Mouse (Mus musculus) myocyte (in vitro differentiated cells): ENCODE measurements around the gene Cox7a2.

Experiments used
- CEBPB ChIP-seq: IDR thresholded peaks from 2 replicates; pipeline ENCODE4 v1.6.1; 2011; ENCODE audit warnings: mild to moderate bottlenecking, moderate library complexity; ENCODE audit not compliant: poor library complexity, insufficient read depth, severe bottlenecking
- E2F4 ChIP-seq: IDR thresholded peaks from one replicate; pipeline ENCODE4 v1.6.1; 2011; ENCODE audit warnings: mild to moderate bottlenecking, control low read depth, moderate library complexity; ENCODE audit not compliant: insufficient read depth
- MAX ChIP-seq: IDR thresholded peaks from one replicate; pipeline ENCODE4 v1.6.1; 2011; ENCODE audit warnings: low read depth, mild to moderate bottlenecking, control low read depth
- MYOD1 ChIP-seq, 3 experiments: IDR thresholded peaks; one replicate each; pipeline ENCODE4 v1.6.1; 2011; ENCODE audit warnings: control low read depth in 2 of 3, low read depth in 2 of 3, mild to moderate bottlenecking in 2 of 3, moderate library complexity in 1 of 3; ENCODE audit not compliant: insufficient read length in 2 of 3, control insufficient read depth in 1 of 3
- POLR2A ChIP-seq: IDR thresholded peaks from one replicate; pipeline ENCODE4 v1.6.1; 2011; ENCODE audit warnings: low read depth, mild to moderate bottlenecking, control low read depth, moderate library complexity; ENCODE audit not compliant: insufficient read length
- POLR2AphosphoS2 ChIP-seq: IDR thresholded peaks from one replicate; pipeline ENCODE4 v1.6.1; 2011; ENCODE audit warnings: low read depth, control low read depth; ENCODE audit not compliant: insufficient read length
- TCF12 ChIP-seq: IDR thresholded peaks from one replicate; pipeline ENCODE4 v1.6.1; 2011; ENCODE audit warnings: mild to moderate bottlenecking, control low read depth; ENCODE audit not compliant: poor library complexity, insufficient read depth, severe bottlenecking
- USF1 ChIP-seq: IDR thresholded peaks from one replicate; pipeline ENCODE4 v1.6.1; 2011; ENCODE audit warnings: low read depth, mild to moderate bottlenecking, control low read depth, moderate library complexity

GRCm38 (mm10) chr9:79751846-79752245 lies 7.8 kb downstream of the Cox7a2 start:
- no peak for TF ChIP-seq USF1
- no peak for TF ChIP-seq POLR2A
- TF ChIP-seq E2F4: no peak
- no peak for TF ChIP-seq MAX
- no peak for TF ChIP-seq POLR2AphosphoS2
- no peak for TF ChIP-seq CEBPB
- TF ChIP-seq MYOD1 (IDR thresholded peaks at IDR 0.05; ENCODE audit: control insufficient read depth in 1 of 3, insufficient read length in 2 of 3, low read depth in 2 of 3): no peak
- TF ChIP-seq TCF12: no peak
